Mouse (Mus musculus): ENCODE results near the gene Crnn. TPM values are rescaled to one million over a fixed set of nuclear protein-coding genes. Genes with fewer than 3 reads are reported as not detected.

Crnn gene
- polyA plus RNA-seq, 1 experiment, result not detected

DNA sequence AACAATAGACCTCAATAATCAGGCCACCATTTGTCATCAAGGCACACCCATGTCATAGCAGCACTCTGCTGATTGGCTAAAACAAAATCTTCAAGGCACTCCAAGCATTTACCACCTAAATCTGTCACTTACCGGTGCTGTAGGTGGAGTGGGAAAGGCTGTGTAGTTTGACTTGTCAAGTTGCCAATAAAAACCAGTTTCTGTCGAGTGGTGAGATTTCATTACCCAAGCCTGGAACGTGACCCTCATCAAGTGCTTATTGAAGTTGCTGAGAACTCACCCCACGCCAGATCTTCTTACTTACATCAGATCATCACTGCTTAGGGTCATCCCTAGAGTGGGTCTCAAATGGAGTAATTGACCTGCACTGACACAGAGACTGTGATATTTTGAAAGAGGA is 16.5 kb upstream of the Crnn start:
- Histone ChIP-seq H3K4me3 (no peak overlapping the region), H3K36me3 (ENCODE audit: control insufficient read depth, insufficient read depth) (no peaks in the 10 kb centered on the region), H3K79me2 (ENCODE audit: control insufficient read depth, insufficient read depth) (no peaks in the 10 kb centered on the region), H3K4me2 (ENCODE audit: low read depth) (no peak overlapping the region), H3K27me3 (ENCODE audit: control insufficient read depth, insufficient read depth, insufficient read length) (no peaks in the 10 kb centered on the region), H3ac (ENCODE audit: control insufficient read depth, insufficient read length) (no peak overlapping the region)
- TF ChIP-seq MAX (IDR thresholded peaks at IDR 0.05; ENCODE audit: low read depth) (no peak), USF1 (IDR thresholded peaks at IDR 0.05; ENCODE audit: low read depth) (no peak), REST (IDR thresholded peaks at IDR 0.05; ENCODE audit: insufficient read depth, insufficient read length) (no peak), POLR2A (IDR thresholded peaks at IDR 0.05; ENCODE audit: insufficient read length, low read depth) (no peak), CEBPB (IDR thresholded peaks at IDR 0.05; ENCODE audit: insufficient read depth, poor library complexity, severe bottlenecking) (no peak), MYOD1 (IDR thresholded peaks at IDR 0.05; ENCODE audit: control insufficient read depth in 1 of 3, insufficient read length in 2 of 3, low read depth in 2 of 3) (no peak), POLR2AphosphoS2 (IDR thresholded peaks at IDR 0.05; ENCODE audit: insufficient read length, low read depth) (no peak), TCF12 (IDR thresholded peaks at IDR 0.05; ENCODE audit: insufficient read depth, poor library complexity, severe bottlenecking) (no peak), SRF (IDR thresholded peaks at IDR 0.05; ENCODE audit: control insufficient read depth, insufficient read length, low read depth) (no peak), E2F4 (IDR thresholded peaks at IDR 0.05; ENCODE audit: insufficient read depth) (no peak), MYOG (IDR thresholded peaks at IDR 0.05; ENCODE audit: control insufficient read depth in 1 of 3, insufficient read depth in 1 of 3, insufficient read length in 2 of 3, low read depth in 2 of 3) (no peak), TCF3 (IDR thresholded peaks at IDR 0.05; ENCODE audit: insufficient read length, low read depth) (no peak)

DNA sequence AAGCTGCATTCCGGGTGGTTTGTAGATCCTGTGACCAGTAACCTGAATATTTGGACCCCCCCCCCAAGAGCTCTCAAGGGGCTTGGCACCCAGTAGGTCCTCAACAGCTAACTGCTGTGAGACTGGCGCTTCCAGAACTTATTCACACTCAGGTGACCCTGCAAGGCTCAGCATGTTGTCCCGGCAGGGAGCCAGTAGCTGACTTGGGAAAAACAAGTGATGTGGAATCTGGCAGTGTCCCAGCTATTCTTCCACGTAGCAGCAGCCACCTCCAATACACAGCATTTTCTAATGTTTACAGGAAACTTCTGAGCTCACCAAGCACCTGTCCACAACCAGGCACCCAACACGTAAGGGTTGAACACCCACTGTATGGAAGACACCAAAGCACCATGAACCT is 15.5 kb upstream of the Crnn start:
- Histone ChIP-seq H3ac (ENCODE audit: control insufficient read depth, insufficient read length) (no peak overlapping the region), H3K36me3 (ENCODE audit: control insufficient read depth, insufficient read depth) (no peaks in the 10 kb centered on the region), H3K27me3 (ENCODE audit: control insufficient read depth, insufficient read depth, insufficient read length) (no peaks in the 10 kb centered on the region), H3K4me2 (ENCODE audit: low read depth) (no peak overlapping the region), H3K4me3 (no peak overlapping the region), H3K79me2 (ENCODE audit: control insufficient read depth, insufficient read depth) (no peaks in the 10 kb centered on the region)
- TF ChIP-seq TCF12 (IDR thresholded peaks at IDR 0.05; ENCODE audit: insufficient read depth, poor library complexity, severe bottlenecking), result no peak
- TF ChIP-seq MYOD1 (IDR thresholded peaks at IDR 0.05; ENCODE audit: control insufficient read depth in 1 of 3, insufficient read length in 2 of 3, low read depth in 2 of 3), result no peak
- no peak for TF ChIP-seq SRF (IDR thresholded peaks at IDR 0.05; ENCODE audit: control insufficient read depth, insufficient read length, low read depth)
- TF ChIP-seq USF1 (IDR thresholded peaks at IDR 0.05; ENCODE audit: low read depth), result no peak
- no peak for TF ChIP-seq CEBPB (IDR thresholded peaks at IDR 0.05; ENCODE audit: insufficient read depth, poor library complexity, severe bottlenecking)
- no peak for TF ChIP-seq MAX (IDR thresholded peaks at IDR 0.05; ENCODE audit: low read depth)
- TF ChIP-seq TCF3 (IDR thresholded peaks at IDR 0.05; ENCODE audit: insufficient read length, low read depth), result no peak
- TF ChIP-seq POLR2AphosphoS2 (IDR thresholded peaks at IDR 0.05; ENCODE audit: insufficient read length, low read depth), result no peak
- TF ChIP-seq E2F4 (IDR thresholded peaks at IDR 0.05; ENCODE audit: insufficient read depth), result no peak
- no peak for TF ChIP-seq MYOG (IDR thresholded peaks at IDR 0.05; ENCODE audit: control insufficient read depth in 1 of 3, insufficient read depth in 1 of 3, insufficient read length in 2 of 3, low read depth in 2 of 3)
- no peak for TF ChIP-seq REST (IDR thresholded peaks at IDR 0.05; ENCODE audit: insufficient read depth, insufficient read length)
- no peak for TF ChIP-seq POLR2A (IDR thresholded peaks at IDR 0.05; ENCODE audit: insufficient read length, low read depth)

DNA sequence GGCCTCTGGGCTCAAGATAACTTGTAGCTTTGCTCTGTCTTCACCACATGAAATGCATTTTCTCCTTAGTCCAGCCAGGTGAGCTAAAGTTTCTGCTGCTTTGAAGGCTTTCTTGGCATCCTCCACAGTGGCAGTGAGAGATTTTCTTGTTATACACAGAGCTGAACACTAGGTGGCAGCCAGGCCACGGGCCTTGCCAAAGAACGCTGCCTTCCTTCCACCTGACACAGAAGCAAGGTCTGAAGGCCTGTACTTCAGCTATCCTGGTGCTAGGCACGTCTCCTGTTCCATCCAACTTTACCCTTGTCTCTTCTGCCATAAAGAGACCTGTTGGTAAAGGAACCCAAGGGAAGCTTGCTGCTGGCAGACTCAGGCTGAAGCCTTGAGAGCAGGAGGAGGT is 14.1 kb upstream of the Crnn start:
- TF ChIP-seq CEBPB (IDR thresholded peaks at IDR 0.05; ENCODE audit: insufficient read depth, poor library complexity, severe bottlenecking) (no peak), REST (IDR thresholded peaks at IDR 0.05; ENCODE audit: insufficient read depth, insufficient read length) (no peak), SRF (IDR thresholded peaks at IDR 0.05; ENCODE audit: control insufficient read depth, insufficient read length, low read depth) (no peak), MYOG (IDR thresholded peaks at IDR 0.05; ENCODE audit: control insufficient read depth in 1 of 3, insufficient read depth in 1 of 3, insufficient read length in 2 of 3, low read depth in 2 of 3) (no peak), TCF3 (IDR thresholded peaks at IDR 0.05; ENCODE audit: insufficient read length, low read depth) (no peak), MAX (IDR thresholded peaks at IDR 0.05; ENCODE audit: low read depth) (no peak), TCF12 (IDR thresholded peaks at IDR 0.05; ENCODE audit: insufficient read depth, poor library complexity, severe bottlenecking) (no peak), POLR2A (IDR thresholded peaks at IDR 0.05; ENCODE audit: insufficient read length, low read depth) (no peak), MYOD1 (IDR thresholded peaks at IDR 0.05; ENCODE audit: control insufficient read depth in 1 of 3, insufficient read length in 2 of 3, low read depth in 2 of 3) (no peak), USF1 (IDR thresholded peaks at IDR 0.05; ENCODE audit: low read depth) (no peak), E2F4 (IDR thresholded peaks at IDR 0.05; ENCODE audit: insufficient read depth) (no peak), POLR2AphosphoS2 (IDR thresholded peaks at IDR 0.05; ENCODE audit: insufficient read length, low read depth) (no peak)
- H3K79me2 ChIP-seq (ENCODE audit: control insufficient read depth, insufficient read depth), result no peaks in the 10 kb centered on the region
- no peaks in the 10 kb centered on the region for H3K27me3 ChIP-seq (ENCODE audit: control insufficient read depth, insufficient read depth, insufficient read length)
- no peaks in the 10 kb centered on the region for H3K36me3 ChIP-seq (ENCODE audit: control insufficient read depth, insufficient read depth)
- H3K4me3 ChIP-seq, result no peak overlapping the region
- no peak overlapping the region for H3K4me2 ChIP-seq (ENCODE audit: low read depth)
- no peak overlapping the region for H3ac ChIP-seq (ENCODE audit: control insufficient read depth, insufficient read length)

DNA sequence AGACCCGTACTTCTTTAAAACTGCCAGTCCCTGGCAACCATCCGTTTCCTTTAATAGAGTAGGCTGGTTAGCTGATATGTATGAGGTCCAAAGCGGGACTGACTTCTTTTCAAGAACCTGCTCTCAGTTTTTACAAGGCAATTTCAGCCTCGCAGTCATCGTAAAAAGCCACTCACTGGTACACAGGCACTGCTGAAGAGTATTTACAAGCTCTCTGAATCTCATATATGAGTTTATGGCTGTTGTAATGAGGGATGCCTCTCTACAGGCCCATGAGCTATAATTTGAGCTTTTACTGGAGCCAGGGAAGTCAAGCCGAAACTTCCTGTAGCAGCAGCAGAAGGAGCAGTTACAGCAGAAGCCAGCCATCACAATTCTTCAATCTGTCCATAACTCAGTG is 17.9 kb downstream of the Crnn start:
- no peak overlapping the region for H3ac ChIP-seq (ENCODE audit: control insufficient read depth, insufficient read length)
- TF ChIP-seq MAX (IDR thresholded peaks at IDR 0.05; ENCODE audit: low read depth), result no peak
- TF ChIP-seq MYOD1 (IDR thresholded peaks at IDR 0.05; ENCODE audit: control insufficient read depth in 1 of 3, insufficient read length in 2 of 3, low read depth in 2 of 3), result no peak
- no peak for TF ChIP-seq SRF (IDR thresholded peaks at IDR 0.05; ENCODE audit: control insufficient read depth, insufficient read length, low read depth)
- TF ChIP-seq E2F4 (IDR thresholded peaks at IDR 0.05; ENCODE audit: insufficient read depth), result no peak
- no peak for TF ChIP-seq POLR2A (IDR thresholded peaks at IDR 0.05; ENCODE audit: insufficient read length, low read depth)
- no peak for TF ChIP-seq MYOG (IDR thresholded peaks at IDR 0.05; ENCODE audit: control insufficient read depth in 1 of 3, insufficient read depth in 1 of 3, insufficient read length in 2 of 3, low read depth in 2 of 3)
- TF ChIP-seq TCF3 (IDR thresholded peaks at IDR 0.05; ENCODE audit: insufficient read length, low read depth), result no peak
- TF ChIP-seq CEBPB (IDR thresholded peaks at IDR 0.05; ENCODE audit: insufficient read depth, poor library complexity, severe bottlenecking), result no peak
- TF ChIP-seq USF1 (IDR thresholded peaks at IDR 0.05; ENCODE audit: low read depth), result no peak
- TF ChIP-seq REST (IDR thresholded peaks at IDR 0.05; ENCODE audit: insufficient read depth, insufficient read length), result no peak
- no peak for TF ChIP-seq TCF12 (IDR thresholded peaks at IDR 0.05; ENCODE audit: insufficient read depth, poor library complexity, severe bottlenecking)
- H3K4me2 ChIP-seq (ENCODE audit: low read depth), result no peak overlapping the region
- H3K36me3 ChIP-seq (ENCODE audit: control insufficient read depth, insufficient read depth), result no peaks in the 10 kb centered on the region
- H3K79me2 ChIP-seq (ENCODE audit: control insufficient read depth, insufficient read depth), result no peaks in the 10 kb centered on the region
- H3K4me3 ChIP-seq, result no peak overlapping the region
- H3K27me3 ChIP-seq (ENCODE audit: control insufficient read depth, insufficient read depth, insufficient read length), result no peaks in the 10 kb centered on the region
